Mouse (Mus musculus): Measurements from ENCODE around the gene Ank3.
A peak's percentile ranks its signal among the peaks of the same experiment; 100 is the strongest.

Gene Ank3

DNA sequence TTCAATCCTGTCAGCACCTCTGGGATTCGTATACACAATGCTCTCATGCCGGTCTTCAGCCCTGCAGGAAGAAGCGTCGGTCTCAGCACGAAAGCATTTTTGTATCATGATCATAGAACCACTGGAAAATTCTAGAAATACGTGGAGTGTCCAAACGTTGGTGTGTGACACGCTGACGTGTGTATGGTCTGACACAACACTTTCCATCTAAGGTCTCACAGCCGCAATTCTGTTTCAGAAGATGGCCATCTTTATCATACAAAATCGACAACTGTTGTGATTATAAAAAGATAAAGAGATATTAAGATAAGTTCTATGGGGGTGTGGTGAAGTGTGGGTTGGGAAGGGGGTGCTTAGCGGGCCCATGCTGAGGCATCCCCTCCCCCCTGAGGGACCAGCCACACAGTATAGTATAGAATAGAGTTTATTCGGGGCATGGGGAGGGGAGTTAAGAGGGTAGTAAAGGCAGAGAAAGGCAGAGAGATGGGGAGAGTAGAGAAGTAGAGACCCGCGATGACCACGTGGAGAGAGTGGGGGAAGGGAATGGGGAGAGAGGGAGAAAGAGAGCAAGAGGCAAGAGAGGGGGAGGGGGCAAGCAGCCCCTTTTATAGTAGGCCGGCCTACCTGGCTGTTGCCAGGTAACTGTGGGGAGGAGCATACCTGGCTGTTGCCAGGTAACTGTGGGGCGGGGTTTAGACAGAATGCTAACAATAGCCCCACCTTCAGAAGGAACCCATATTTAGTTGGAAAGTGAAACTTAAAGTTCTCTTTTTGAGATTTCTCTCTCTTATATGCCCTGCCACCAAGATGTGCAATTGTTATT is 172.1 kb downstream of the Ank3 start:
- no peak for DNase-seq (ENCODE audit: inconsistent age in 2 of 2, low spot score in 1 of 2)

DNA sequence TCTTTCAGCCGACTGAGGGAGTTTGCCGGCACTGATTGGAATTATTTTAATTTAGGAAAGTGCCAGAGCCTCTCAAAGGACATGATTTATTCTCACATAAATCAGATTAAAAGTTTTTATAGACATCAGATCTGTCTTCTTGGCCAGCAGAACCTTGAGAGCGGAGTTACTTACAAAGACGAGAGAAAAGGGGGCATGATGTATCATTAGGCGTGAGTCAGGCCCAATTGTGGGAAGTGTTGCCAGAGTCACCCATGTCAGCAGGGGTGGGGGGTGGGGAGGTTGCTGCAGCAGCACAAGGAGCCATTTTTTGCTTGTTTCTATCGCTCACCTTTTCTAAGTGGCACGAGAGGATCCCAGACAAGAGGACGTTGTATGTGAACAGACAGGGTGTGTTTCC is 172.8 kb downstream of the Ank3 start:
- peak in 1 of 2 experiments; percentile 77 for DNase-seq (ENCODE audit: inconsistent age in 2 of 2, low spot score in 1 of 2)

DNA sequence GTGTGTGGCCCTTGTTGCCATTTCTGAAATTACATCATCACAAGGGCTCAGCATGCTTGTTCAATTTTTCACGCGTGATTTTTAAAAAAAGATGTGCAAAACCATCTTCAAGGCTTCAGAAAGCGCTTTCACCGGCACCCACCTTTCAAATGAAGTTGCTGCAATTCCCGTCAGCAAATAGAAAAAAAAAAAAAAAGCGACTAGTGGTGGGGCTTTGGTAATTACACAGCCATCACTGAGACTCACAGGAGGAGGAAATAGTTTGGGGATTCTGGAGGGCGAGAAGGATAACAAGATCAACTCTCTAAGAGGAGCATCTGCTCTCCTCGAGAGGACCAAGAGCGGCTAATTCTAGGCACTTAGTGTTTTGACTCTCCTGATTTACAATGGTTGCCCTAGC is 173.4 kb downstream of the Ank3 start:
- DNase-seq (ENCODE audit: inconsistent age in 2 of 2, low spot score in 1 of 2), result no peak

DNA sequence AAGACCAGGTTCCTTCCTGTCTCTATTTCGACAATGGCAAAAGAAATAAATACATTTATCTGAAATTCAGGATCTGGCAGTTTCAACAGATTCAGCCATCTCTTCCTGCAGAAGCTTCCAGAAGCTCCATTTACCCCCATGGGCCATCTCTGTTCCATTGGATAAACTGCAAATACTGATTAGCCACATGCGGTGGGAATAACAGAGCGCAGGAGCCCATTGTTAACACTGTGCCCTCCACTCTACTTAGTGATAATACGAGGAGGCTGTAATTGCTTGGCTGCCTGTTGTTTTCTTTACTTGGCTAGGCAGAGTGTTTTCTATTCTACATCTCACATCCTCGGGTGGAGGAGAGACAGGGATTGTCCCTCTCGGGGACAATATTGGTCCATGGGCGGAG is 174.5 kb downstream of the Ank3 start:
- DNase-seq (ENCODE audit: inconsistent age in 2 of 2, low spot score in 1 of 2), result no peak

DNA sequence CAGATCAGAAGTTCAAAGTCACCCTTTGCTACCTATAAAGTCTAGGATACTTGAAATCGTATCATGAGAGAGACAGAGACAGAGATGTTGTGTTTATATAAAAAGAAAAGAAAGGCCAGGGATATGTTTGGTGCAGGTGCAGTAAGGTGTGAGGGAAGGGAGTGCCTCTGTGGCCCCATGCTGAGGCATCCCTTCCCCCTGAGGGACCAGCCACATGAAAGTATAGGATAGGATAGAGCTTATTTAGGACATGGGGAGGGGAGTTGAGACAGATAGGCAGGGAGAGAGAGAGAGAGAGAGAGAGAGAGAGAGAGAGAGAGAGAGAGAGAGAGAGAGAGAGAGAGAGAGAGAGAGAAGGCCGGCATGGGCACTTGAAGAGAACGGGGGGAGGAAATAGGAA is 175.2 kb downstream of the Ank3 start:
- DNase-seq (ENCODE audit: inconsistent age in 2 of 2, low spot score in 1 of 2), result no peak

DNA sequence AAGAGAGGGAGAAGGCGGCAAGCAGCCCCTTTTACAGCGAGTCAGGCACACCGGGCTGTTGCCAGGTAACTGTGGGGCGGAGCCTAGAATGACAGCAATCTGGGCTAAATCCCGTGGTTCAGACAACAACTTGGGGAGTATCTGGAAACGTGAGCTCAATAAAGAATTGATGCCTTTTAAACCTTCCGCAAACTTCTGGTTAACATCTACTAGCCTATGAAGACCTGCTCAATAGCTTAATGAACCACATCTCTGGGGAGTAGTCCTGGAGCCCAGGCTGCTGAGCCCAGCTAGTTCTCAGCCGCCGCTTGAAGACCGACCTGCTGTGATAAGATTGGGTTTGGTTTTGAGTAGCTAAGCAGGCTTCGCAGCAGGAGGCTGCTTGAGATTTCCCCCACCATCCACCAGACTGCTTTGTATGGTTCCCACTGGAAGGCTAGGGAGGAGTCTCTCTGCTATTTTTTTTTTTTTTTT is 175.7 kb downstream of the Ank3 start:
- DNase-seq (ENCODE audit: inconsistent age in 2 of 2, low spot score in 1 of 2), result no peak

DNA sequence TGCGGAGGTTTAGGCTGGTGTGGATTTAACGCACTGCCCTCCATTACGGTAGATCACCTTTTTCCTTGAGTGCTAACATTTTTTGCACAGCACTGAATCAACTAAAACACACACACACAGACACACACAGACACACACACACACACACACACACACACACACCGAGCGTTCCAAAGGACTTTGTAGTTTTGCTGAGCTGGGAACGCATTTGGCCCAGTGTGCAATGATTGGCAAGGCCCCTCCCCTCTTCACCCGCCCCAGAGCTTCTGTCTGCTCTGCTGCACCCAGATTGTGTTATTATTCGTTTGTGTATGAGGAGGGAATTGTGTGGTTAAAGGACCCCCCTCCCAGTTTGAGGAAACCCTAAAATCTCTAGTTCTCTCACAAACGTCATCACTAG is 176.3 kb downstream of the Ank3 start:
- DNase-seq (ENCODE audit: inconsistent age in 2 of 2, low spot score in 1 of 2), result no peak

DNA sequence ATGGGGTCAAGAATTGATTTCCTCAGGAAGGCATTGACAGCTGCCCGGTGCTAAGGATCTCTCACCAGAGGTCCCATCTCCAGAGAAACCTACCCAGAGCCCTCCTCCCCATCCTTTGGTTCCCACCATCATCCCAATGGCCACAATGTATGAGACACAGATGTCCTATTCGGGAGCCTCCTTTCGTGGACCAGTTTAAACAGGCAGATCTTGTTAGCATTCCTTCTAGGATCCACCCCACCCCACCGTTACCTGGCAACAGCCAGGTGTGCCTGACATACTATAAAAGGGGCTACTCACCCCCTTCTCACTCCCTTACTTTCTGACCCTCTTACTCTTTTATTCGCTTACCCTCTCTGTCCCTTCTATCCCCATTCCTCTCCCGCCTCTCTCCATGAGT is 176.9 kb downstream of the Ank3 start:
- no peak for DNase-seq (ENCODE audit: inconsistent age in 2 of 2, low spot score in 1 of 2)

DNA sequence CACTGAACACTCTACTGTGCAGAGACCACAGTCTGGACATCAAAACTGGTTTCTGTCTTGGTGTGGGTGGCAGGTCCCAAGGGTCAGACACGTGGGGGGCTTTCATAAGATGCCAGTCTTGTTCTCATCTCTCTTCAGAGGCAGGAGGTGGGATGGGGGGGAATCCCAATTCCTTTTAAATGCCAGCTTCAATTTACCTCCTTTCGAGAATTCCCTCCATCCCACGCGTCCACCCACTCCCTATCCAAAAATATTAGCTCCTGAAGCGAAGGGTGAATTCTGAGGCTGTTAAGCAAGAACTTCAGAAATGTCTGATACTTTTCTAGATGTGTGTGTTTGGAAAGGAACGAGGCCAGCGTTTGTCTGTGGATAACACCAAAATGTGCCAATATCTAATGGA is 177.7 kb downstream of the Ank3 start:
- no peak for DNase-seq (ENCODE audit: inconsistent age in 2 of 2, low spot score in 1 of 2)

DNA sequence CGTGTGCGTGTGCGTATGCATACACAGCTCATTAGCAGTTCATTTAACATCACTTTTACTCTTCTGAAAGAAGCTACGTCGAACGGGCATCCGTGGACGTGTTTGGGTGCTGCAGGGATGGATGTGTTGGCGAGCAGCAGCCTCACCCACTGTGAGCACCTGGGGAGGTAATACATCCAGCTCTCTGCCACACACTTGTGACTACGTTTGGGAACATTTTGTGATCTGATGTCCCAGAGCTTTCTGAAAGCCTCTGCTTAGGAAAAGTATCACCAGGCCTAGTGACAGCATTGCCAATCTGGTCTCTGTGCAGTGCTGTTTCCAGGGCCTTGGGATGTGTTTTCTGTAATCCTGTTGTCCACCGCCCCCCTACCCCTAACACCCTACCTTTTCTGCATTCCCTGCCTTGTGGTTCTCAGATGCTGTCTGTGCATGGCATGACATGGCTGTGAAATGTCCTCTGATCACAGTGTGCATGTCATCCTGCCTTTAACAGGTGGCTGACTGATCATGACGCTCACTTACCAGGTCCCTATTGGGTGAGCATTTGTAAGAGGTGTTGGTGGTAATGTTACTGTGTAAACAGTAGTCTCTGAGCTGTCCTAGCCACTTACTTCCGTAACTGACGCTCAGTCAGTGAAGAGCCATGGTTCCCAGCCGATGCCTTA is 178.6 kb downstream of the Ank3 start:
- no peak for DNase-seq (ENCODE audit: inconsistent age in 2 of 2, low spot score in 1 of 2)

DNA sequence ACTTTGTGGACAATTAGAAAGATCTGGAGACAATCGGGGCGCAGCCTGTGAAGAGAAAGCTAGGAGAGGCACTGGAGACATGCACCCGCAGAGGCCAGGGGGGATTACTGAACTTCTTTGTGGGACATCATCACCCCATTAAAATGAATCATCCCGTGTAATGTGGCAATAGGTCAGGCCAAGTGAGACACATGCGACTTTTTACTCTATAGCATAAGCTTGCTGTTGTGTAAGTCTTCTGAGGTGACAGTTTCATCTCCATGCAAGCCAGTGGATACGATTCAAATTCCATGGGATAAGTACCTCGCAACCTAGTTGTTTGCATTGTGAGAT is 179.1 kb downstream of the Ank3 start:
- no peak for DNase-seq (ENCODE audit: inconsistent age in 2 of 2, low spot score in 1 of 2)

DNA sequence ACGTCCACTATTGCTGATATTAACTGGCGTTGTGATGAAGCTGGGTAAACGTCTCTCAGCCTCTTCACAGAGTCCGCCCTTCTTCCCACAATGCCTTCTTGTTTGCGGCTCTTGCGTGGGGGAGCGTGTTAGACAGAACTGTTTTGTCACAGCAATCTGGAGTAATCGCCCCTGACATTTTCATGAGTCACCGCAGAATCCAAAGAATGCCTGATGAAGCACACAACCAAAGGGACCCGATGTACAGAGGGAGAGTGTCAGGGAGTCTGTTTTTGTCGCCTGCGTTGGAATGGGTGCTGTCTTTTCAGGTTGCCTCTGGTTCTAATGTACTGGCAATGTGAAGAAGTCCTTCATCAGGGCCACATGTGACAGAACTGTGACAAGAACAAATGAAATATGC is 181.0 kb downstream of the Ank3 start:
- DNase-seq (ENCODE audit: inconsistent age in 2 of 2, low spot score in 1 of 2), result peak; percentile 69 to 90

DNA sequence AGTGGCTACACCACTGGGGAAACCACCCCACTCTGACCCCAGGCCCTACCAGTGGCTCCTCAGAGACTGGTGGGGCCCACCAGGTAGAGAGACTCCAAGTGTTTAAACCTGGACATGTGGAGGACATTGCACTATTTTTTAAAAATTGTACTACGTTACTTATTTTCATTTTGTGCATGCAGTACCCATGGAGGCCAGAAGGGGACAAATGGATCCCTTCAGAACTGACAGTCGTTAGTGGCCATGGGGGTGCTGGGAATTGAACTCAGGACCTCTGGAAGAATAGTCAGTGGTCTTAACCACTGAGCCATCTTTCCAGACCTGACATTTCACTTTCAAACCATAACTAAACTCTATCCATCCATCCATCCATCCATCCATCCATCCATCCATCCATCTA is 183.0 kb downstream of the Ank3 start:
- DNase-seq (ENCODE audit: inconsistent age in 2 of 2, low spot score in 1 of 2), result no peak

DNA sequence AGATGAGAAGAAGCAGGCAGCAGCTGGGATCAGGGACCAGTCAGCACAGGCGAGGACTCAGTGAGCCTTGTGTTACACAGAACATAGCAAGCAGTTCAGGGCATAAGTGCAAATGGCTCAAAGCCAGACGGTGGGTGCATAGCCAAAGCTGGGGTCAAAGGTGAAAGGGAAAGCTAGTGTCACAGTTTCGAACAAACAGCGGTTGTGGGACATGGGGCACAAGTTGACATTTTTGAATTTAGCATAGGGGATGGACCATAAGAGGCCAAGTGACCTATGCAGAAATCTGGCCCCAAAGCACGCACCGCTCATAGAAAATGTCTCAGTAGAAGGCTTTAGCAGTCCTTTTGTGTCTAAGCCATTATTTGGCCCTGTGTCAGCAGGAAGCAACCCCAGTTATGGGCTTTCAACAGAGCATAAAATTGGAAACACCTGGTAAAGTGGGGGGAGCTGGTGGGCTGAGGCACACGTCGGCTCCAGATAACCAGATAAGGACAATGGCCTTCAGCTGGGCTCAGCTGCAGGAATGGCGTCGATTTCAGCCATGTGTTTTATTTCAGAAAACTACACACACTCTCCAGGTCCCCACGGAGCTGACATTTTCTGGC is 185.4 kb downstream of the Ank3 start:
- DNase-seq (ENCODE audit: inconsistent age in 2 of 2, low spot score in 1 of 2), result peak; percentile 18 to 54

DNA sequence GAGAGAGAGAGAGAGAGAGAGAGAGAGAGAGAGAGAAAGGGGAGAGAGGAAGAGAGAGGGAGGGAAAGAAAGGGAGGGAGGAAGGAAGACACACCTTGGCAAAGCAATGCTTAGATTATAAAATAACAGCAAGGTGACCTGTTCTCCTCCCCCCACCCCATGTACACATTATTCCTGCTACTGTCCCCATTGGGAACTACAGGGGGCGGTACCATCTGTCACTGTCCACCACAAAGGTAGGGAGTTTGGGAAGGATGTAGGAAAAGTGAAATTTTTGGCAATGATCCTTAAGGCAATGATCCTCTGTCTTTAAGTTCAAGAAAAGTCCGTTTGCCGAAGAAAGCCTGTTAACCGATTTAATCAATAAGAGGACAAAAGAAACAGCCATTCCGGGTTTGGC is 186.0 kb downstream of the Ank3 start:
- DNase-seq (ENCODE audit: inconsistent age in 2 of 2, low spot score in 1 of 2), result no peak

DNA sequence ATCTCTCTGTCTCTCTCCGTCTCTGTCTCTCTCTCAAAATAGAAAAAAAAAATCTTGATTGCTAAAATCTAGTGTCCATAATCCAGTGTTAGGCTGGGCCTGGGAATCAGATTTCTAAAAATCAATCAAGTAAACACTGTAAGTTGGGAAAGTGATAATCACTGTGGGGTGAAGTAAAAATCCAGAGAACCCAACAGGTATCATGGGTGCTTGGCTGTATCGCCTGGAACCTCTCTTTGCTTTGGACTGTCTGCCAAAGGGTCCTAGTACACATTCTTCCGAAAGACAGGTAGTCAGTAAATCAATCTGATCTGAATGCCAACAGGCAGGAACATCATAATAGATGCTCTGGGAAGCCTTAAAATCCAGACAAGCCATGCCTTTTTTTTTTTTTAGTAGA is 186.7 kb downstream of the Ank3 start:
- DNase-seq (ENCODE audit: inconsistent age in 2 of 2, low spot score in 1 of 2), result no peak

DNA sequence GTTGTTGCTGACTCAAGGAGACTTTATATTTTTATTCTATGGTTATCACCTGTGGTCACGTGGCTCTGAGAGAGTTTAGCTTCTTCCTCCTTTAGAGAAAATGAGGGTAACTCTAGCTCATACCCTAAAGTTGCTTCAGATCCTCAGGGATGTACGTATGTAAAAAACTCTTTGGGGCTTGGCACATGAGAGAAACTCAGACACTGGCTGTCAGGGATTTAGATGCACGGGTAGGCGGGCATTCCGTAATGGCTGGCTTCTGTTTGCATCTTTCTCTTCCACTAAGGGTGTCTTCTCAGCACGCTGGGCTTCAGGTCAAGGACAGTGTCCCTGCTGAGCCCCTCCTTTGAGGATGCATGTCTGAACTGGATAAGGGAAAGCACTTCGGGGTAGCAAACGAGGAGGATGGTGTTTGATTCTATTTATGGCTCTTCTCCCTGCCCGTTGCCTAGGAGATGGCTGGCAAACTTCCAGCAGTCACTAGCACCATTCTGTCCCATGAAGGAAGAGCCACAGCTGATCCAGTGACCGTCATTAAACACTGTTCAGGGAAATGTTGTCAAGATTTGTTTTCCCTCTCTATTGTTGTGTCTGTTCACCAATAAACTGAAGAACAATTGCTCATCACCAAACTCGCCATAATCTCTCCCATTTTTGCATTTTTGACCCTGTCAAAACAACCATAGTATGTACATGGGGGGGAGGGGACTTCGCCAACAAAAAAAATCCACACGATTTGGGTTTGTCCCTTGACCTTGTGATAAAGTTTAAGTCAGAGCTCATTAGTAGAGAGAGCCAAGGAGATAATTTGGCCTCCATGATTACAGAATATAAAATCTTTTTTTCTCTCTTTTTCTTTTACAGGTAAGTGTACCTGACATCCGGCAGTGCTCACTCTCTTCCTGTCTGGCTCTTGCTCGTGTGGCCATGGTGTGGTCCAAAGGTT is 195.9 kb downstream of the Ank3 start:
- peak; percentile 51 to 75 for DNase-seq (ENCODE audit: inconsistent age in 2 of 2, low spot score in 1 of 2)

DNA sequence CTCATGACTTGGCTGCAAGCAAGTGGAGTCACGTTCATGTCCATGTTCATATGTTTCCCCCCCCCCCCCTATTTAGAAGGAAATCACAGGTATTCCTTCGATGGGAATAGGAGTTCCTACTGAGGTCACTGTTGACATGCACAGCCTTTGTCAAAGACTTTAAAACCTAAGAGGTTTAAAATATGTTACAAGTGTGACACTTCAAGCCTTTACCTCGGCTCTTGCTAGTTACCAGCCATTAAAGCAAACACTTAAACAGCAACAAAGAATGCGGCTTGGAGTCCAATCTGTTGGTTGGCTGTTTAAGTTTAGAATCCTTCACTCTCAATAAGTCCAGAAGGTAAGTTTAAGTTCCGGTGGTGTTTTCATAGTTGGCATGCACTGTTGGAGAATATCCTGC is 196.9 kb downstream of the Ank3 start:
- no peak for DNase-seq (ENCODE audit: inconsistent age in 2 of 2, low spot score in 1 of 2)

DNA sequence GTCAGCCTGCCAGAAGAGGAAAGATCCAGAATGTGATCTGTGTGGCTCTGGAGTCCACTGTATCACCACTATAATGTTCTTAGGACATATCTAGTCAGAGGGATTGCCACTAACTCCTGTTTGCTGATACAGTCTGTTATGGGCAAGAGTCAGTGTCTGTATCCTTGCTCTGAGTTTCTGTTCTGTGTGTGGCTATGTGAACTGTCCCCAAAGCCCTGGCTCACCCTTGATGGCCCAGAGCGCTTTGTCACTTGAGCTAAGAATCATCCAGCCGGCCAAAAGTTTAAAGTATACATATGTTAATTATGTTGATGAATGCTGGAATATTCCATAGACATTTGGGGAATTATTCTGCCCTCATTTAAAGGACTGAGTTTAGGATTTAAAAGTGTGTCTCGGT is 202.9 kb downstream of the Ank3 start:
- no peak for DNase-seq (ENCODE audit: inconsistent age in 2 of 2, low spot score in 1 of 2)

DNA sequence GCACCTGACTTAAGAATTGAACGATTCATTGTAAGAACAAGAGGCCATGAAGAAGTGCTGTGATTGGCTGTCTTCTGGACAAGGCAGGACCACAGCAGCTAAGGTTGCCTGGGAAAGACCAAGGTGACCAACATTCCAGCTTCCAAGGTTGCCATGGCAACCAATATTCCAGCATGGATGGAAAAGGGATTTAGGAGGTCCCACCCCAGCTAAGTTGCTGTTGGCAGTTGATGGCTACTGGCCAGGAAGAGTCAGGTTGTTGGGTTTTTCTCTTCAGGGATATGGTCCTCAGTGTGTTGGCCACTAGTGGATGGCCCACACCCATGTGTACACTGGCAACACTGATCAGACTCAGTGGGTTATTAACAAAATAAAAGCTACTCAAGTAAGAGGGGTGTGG is 204.1 kb downstream of the Ank3 start:
- no peak for DNase-seq (ENCODE audit: inconsistent age in 2 of 2, low spot score in 1 of 2)

DNA sequence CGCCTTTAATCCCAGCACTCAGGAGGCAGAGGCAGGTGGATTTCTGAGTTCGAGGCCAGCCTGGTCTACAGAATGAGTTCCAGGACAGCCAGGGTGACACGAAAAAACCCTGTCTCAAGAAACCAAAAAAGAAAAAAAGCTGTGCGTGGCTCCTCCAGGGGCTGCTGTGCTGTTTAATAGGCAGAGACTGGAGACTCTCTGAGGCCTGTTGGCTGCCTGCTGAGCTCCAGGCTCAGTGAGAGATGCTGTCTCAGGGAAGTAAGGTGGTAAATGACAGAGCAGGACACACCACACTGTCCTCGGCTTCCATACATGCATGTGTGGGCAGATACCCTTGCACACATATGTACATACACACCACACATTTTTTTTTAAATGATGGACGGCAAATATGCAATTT is 206.0 kb downstream of the Ank3 start:
- DNase-seq (ENCODE audit: inconsistent age in 2 of 2, low spot score in 1 of 2), result no peak
